Mouse (Mus musculus): ENCODE measurements at regions not wholly inside any gene's neighbourhood (a gene's known extent, or its start where the extent isn't known, plus 50 kb on each side); places are given as distances from the start of the nearest gene placed in this dataset.

DNA sequence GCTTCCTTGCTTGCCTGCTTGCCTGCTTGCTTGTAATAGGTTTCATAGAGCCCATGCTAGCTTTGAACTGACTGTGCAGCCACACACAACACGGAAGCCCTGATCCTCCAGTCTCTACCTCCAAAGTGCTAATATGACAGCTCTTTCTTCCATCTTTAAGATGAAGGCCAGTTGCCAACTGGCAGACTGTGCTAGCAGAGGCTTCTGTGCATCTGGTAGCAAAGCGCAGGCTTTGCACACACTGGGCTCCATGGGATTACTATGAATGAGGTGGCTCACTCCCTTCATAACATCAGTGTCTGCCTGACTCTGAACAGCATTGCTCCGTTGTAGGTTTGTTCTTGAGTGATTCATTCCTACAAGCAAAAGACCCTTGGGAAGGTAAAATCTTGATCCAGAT, 107.9 kb upstream of the Tmc3 start:
- no peak for DNase-seq

DNA sequence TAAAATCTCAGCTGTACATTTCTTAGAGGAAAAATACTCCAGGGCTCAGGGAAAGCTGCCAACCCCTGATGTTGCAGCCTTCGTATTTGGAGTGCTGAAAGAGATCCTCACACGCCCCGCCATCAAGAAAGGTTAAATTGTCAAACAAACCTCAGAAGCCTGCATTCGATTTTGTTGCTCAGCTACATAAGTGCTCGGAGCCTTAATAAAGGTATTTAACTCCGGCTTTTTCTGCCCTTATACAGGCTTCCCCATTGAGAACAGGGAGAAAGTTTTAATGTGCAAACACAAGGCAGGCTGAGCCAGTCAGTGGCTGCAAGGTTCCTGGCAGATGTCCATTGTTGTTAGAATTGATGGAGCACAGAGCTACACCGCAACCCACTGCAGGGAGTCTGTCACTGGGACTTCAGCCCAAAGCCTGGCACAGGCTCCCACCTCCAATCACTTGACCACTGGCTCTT, 107.0 kb upstream of the Tmc3 start:
- no peak for DNase-seq

DNA sequence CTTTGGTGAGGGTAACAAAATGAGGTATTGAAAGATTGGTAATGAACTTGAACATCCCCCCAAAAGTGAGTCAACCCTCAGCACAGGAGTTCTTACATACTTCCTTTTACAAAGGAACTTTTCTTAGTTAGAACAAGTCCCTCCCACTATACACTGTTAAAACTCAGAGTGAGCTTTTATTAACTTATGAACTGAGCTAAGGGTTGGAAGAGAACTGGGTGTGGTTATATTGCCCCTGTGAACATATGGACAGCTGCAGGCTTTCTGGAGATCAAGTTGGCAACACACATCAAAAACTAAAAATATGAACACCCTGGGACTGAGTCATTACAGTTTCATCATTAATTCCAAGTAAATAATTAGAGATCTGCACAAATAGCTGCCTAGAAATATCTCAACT, 103.1 kb upstream of the Tmc3 start:
- no peak for DNase-seq

GRCm38 (mm10) chr7:83482254-83482653, 102.5 kb upstream of the Tmc3 start:
- DNase-seq = no peak

DNA sequence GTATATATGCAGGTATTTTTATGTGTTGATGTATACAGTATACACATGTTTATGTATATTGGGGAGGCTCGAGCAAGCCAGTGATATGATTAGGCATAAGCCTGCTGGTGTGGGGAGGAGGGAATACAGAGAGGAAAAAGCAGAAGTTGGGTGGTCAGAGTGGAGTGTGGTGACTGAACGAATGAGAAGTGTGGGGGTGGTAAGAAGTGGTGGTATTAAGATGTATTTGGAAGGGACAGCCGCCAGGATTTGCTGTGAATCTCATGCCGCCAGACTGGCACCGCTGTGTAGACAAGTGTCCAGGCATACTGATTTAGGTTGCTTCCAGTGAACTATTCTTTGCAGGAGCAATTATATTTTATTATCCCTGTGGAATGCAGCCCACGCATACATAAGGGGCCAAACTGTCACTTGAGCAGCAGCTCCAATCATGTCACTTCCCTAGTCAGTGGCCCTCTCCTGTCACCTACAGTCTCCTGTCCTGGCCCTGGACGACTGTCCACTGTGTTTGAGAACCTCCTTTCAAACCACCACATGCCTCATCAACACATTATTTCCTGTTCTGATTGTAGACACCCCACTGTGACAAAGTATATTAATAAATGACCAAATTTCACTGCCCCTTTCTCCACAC, 101.9 kb upstream of the Tmc3 start:
- no peak for DNase-seq

GRCm38 (mm10) chr7:83486156-83486750, 98.5 kb upstream of the Tmc3 start:
- DNase-seq = no peak

GRCm38 (mm10) chr7:83489790-83490189, 94.9 kb upstream of the Tmc3 start:
- DNase-seq = peak; percentile 17

GRCm38 (mm10) chr7:83504996-83505645, 79.6 kb upstream of the Tmc3 start:
- no peak for DNase-seq

GRCm38 (mm10) chr7:83516295-83516694, 68.4 kb upstream of the Tmc3 start:
- no peak for DNase-seq

DNA sequence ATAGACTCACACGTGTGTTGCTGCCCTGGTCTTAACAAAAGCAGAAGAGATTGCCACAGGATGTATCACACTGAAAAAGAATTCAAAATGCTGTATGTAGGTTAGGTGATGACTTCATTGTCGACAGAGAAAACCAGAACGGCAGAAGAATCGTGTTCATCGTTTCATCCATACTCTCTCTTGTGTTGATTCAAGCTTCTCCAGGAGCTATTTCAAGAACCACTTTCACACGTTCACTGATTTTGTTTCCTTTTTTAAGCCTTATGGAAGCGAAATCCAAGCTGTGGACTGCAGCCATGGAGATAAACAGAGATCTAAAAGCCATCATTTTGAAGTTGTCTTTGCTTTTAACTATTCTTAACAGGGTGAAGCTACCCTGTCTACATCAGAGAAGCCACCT, 63.2 kb upstream of the Tmc3 start:
- DNase-seq = no peak

Data from gastrocnemius, postnatal 10 days (tissue).